Mouse (Mus musculus): ENCODE measurements at regions not wholly inside any gene's neighbourhood (a gene's known extent, or its start where the extent isn't known, plus 50 kb on each side); places are given as distances from the start of the nearest gene placed in this dataset.

DNA sequence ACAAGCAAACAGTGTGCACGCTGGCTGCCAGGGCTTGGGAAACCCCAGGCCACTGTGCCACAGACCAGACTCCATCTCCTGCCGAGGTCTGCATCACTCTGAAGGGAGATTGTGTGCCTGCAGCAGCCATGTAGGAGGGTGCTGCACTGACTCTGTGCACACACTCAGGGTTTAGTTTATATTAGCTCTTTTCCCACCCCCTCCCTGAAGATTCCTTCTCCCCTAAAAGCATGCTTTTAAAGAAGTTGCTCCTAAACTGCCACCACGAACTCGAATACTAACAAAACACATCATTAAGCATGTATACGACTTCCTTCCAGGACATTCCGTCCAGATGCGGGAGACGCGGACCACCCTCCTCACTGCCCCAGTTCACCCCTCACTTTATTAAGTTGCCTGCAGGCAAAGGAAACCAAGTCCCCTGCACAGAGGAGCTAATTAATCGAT lies 92.4 kb downstream of the Ets2 start:
- Histone ChIP-seq H3K27me3 (replicated peaks; ENCODE audit: control insufficient read depth, insufficient read depth, low read length) (no peaks in the 10 kb centered on the region), H3K9ac (ENCODE audit: low read depth, low read length) (no peak overlapping the region), H3K9me3 (ENCODE audit: control insufficient read depth) (no peaks in the 10 kb centered on the region), H3K4me3 (ENCODE audit: low read depth, low read length) (no peak overlapping the region), H3K27ac (ENCODE audit: low read depth, low read length) (no peak overlapping the region), H3K4me2 (replicated peaks; ENCODE audit: low read depth) (no peak overlapping the region; the same call in 1 of the 2 replicates), H3K36me3 (ENCODE audit: control insufficient read depth, insufficient read depth) (no peaks in the 10 kb centered on the region), H3K4me1 (replicated peaks; ENCODE audit: control insufficient read depth, insufficient read depth, low read length) (no peaks in the 10 kb centered on the region)
- WGBS, result 48% methylated on average over 10 of the region's 10 CpGs
- TF ChIP-seq CTCF (IDR thresholded peaks at IDR 0.05; ENCODE audit: low read depth), result no peak
- no peak for ATAC-seq

DNA sequence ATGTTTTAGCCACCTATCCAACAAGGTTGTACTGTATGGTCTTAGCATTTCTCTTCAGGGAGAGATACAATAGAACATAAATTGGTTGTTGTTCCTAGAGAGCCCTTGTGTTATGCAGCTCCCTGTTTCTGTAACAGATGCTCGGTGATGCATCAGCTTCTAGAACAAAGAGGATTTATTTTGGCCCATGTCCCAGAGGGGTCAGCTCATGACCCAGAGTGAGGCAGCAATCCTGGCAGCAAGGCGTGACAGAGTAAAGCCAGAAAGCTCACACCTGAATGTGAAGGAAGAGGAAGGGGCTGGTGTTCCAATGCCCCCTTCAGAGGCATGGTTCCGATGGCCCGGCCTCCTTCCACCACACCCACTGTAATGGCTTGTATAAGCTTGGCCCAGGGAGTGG lies 88.8 kb downstream of the Ets2 start:
- TF ChIP-seq CTCF (IDR thresholded peaks at IDR 0.05; ENCODE audit: low read depth), result no peak
- Histone ChIP-seq H3K27me3 (replicated peaks; ENCODE audit: control insufficient read depth, insufficient read depth, low read length) (no peaks in the 10 kb centered on the region), H3K27ac (ENCODE audit: low read depth, low read length) (no peak overlapping the region), H3K4me3 (ENCODE audit: low read depth, low read length) (no peak overlapping the region), H3K9me3 (ENCODE audit: control insufficient read depth) (no peaks in the 10 kb centered on the region), H3K9ac (ENCODE audit: low read depth, low read length) (no peak overlapping the region), H3K36me3 (ENCODE audit: control insufficient read depth, insufficient read depth) (no peaks in the 10 kb centered on the region), H3K4me1 (replicated peaks; ENCODE audit: control insufficient read depth, insufficient read depth, low read length) (no peaks in the 10 kb centered on the region), H3K4me2 (replicated peaks; ENCODE audit: low read depth) (no peak overlapping the region)
- 72% methylated on average over 4 of the region's 4 CpGs for WGBS
- no peak for ATAC-seq

DNA sequence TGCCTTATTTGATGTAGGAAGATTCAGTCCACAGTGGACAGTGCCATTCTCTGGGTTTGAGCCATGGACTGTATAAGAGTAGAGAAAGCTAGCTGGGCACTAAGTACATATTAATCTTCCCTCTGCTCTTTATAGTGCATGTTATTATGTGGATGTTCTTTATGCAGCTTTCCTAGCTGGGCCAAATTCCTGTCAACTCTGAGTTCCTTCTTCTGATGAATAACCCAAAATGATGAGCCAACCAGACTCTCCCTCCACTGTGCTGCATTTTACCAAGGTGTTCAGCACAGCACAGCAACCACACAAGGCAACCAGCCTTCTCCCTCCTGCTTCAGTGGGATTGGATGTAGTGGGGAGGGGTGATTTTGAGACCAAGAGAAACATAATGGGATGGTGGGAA lies 87.7 kb downstream of the Ets2 start:
- H3K4me3 ChIP-seq (ENCODE audit: low read depth, low read length), result no peak overlapping the region
- H3K27ac ChIP-seq (ENCODE audit: low read depth, low read length), result no peak overlapping the region
- H3K4me1 ChIP-seq (replicated peaks; ENCODE audit: control insufficient read depth, insufficient read depth, low read length), result no peaks in the 10 kb centered on the region
- no peaks in the 10 kb centered on the region for H3K36me3 ChIP-seq (ENCODE audit: control insufficient read depth, insufficient read depth)
- no peak overlapping the region for H3K4me2 ChIP-seq (replicated peaks; ENCODE audit: low read depth)
- ATAC-seq, result no peak
- H3K27me3 ChIP-seq (replicated peaks; ENCODE audit: control insufficient read depth, insufficient read depth, low read length), result no peaks in the 10 kb centered on the region
- no peaks in the 10 kb centered on the region for H3K9me3 ChIP-seq (ENCODE audit: control insufficient read depth)
- no peak for TF ChIP-seq CTCF (IDR thresholded peaks at IDR 0.05; ENCODE audit: low read depth)
- no peak overlapping the region for H3K9ac ChIP-seq (ENCODE audit: low read depth, low read length)

DNA sequence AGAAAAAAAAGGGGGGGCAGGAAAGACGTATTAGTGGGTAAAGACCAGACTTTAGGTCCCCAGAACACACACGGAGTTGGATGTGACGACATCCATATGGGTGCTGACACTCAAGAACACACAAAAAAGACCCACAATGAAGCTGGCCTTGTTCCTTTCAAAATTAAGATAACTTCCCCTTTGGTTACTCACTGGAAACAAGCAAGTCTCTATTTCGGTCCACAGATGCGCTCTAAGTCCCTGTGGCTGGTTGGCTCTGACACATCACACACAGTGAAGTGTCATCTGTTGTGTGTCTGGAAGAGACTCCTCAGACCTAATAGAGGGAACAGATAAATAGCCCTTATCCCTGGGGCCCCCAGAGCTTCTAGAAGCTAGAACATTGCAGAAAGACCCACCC lies 79.8 kb downstream of the Ets2 start:
- no peaks in the 10 kb centered on the region for H3K27me3 ChIP-seq (replicated peaks; ENCODE audit: control insufficient read depth, insufficient read depth, low read length)
- no peak for ATAC-seq
- no peak overlapping the region for H3K27ac ChIP-seq (ENCODE audit: low read depth, low read length)
- H3K4me1 ChIP-seq (replicated peaks; ENCODE audit: control insufficient read depth, insufficient read depth, low read length), result no peaks in the 10 kb centered on the region
- 76% methylated on average over 5 of the region's 5 CpGs for WGBS
- H3K9me3 ChIP-seq (ENCODE audit: control insufficient read depth), result no peaks in the 10 kb centered on the region
- H3K4me3 ChIP-seq (ENCODE audit: low read depth, low read length), result no peak overlapping the region
- H3K4me2 ChIP-seq (replicated peaks; ENCODE audit: low read depth), result no peak overlapping the region
- no peaks in the 10 kb centered on the region for H3K36me3 ChIP-seq (ENCODE audit: control insufficient read depth, insufficient read depth)
- no peak for TF ChIP-seq CTCF (IDR thresholded peaks at IDR 0.05; ENCODE audit: low read depth)
- H3K9ac ChIP-seq (ENCODE audit: low read depth, low read length), result no peak overlapping the region

DNA sequence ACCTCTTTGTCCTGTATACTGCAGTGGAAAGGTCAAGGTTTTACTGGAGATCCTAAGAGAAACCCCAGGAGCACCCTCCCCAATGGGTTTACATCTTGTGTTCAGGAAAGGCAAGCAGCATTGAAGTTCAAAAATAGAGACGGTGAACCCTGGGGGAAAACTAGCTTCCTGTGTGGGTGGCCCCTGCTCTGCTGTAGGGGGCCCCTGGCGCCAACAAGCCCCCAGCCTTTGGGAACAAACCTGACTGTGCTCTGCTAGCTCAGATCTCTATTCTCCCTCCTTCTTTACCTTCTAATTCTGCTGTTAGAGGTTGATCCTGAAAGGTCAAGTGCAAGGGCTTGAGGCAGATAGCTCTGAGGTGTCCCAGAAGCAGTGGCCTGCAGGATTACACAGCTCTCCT lies 78.6 kb downstream of the Ets2 start:
- Histone ChIP-seq H3K9ac (ENCODE audit: low read depth, low read length) (no peak overlapping the region), H3K9me3 (ENCODE audit: control insufficient read depth) (no peaks in the 10 kb centered on the region), H3K36me3 (ENCODE audit: control insufficient read depth, insufficient read depth) (no peaks in the 10 kb centered on the region), H3K4me1 (replicated peaks; ENCODE audit: control insufficient read depth, insufficient read depth, low read length) (no peaks in the 10 kb centered on the region), H3K27ac (ENCODE audit: low read depth, low read length) (no peak overlapping the region), H3K4me3 (ENCODE audit: low read depth, low read length) (no peak overlapping the region), H3K4me2 (replicated peaks; ENCODE audit: low read depth) (no peak overlapping the region), H3K27me3 (replicated peaks; ENCODE audit: control insufficient read depth, insufficient read depth, low read length) (no peaks in the 10 kb centered on the region)
- no peak for ATAC-seq
- WGBS, result 69% methylated on average over 2 of the region's 2 CpGs
- TF ChIP-seq CTCF (IDR thresholded peaks at IDR 0.05; ENCODE audit: low read depth), result no peak

GRCm38 (mm10) chr16:95778845-95779722 lies 77.2 kb downstream of the Ets2 start:
- Histone ChIP-seq H3K4me2 (replicated peaks; ENCODE audit: low read depth) (no peak overlapping the region), H3K9me3 (ENCODE audit: control insufficient read depth) (no peaks in the 10 kb centered on the region), H3K4me3 (ENCODE audit: low read depth, low read length) (no peak overlapping the region), H3K4me1 (replicated peaks; ENCODE audit: control insufficient read depth, insufficient read depth, low read length) (no peaks in the 10 kb centered on the region), H3K36me3 (ENCODE audit: control insufficient read depth, insufficient read depth) (no peaks in the 10 kb centered on the region), H3K9ac (ENCODE audit: low read depth, low read length) (no peak overlapping the region), H3K27me3 (replicated peaks; ENCODE audit: control insufficient read depth, insufficient read depth, low read length) (no peaks in the 10 kb centered on the region), H3K27ac (ENCODE audit: low read depth, low read length) (no peak overlapping the region)
- no peak for TF ChIP-seq CTCF (IDR thresholded peaks at IDR 0.05; ENCODE audit: low read depth)
- 52% methylated on average over 6 of the region's 6 CpGs for WGBS
- peak; percentile 48 for ATAC-seq

Measured in intestine, postnatal 0 days (tissue).